Mouse (Mus musculus): Measurements from ENCODE around the gene Ctdspl. TPM values are rescaled to one million over a fixed set of nuclear protein-coding genes. Genes with fewer than 3 reads are reported as not detected.

Gene Ctdspl
- polyA plus RNA-seq, 1 experiment from 2014 or later, result 8.1 TPM

GRCm38 (mm10) chr9:119010156-119010710 is 84.0 kb downstream of the Ctdspl start:
- H3K4me2 ChIP-seq (ENCODE audit: low read length), result no peak overlapping the region
- no peaks in the 10 kb centered on the region for H3K9me3 ChIP-seq (ENCODE audit: control insufficient read depth, low read length)
- H3K9ac ChIP-seq (ENCODE audit: low read depth, low read length), result no peak overlapping the region
- H3K36me3 ChIP-seq (ENCODE audit: control insufficient read depth, insufficient read depth, low read length), result no peaks in the 10 kb centered on the region
- ATAC-seq, result no peak
- no peak overlapping the region for H3K27ac ChIP-seq (ENCODE audit: low read depth, low read length)
- H3K27me3 ChIP-seq (replicated peaks; ENCODE audit: control insufficient read depth, insufficient read depth, low read length), result no peaks in the 10 kb centered on the region
- H3K4me1 ChIP-seq (ENCODE audit: control insufficient read depth, insufficient read depth, low read depth, low read length), result peaks cover 6% of the 10 kb centered on the region; the same call in 1 of the 2 replicates
- WGBS, result 88% methylated on average over 13 of the region's 13 CpGs
- no peak overlapping the region for H3K4me3 ChIP-seq (ENCODE audit: low read length)

- H3K27ac ChIP-seq (ENCODE audit: low read depth, low read length), result no peak overlapping the region
- no peaks in the 10 kb centered on the region for H3K4me1 ChIP-seq (ENCODE audit: control insufficient read depth, insufficient read depth, low read depth, low read length)
- H3K4me2 ChIP-seq (ENCODE audit: low read length), result no peak overlapping the region
- H3K36me3 ChIP-seq (ENCODE audit: control insufficient read depth, insufficient read depth, low read length), result 0 out of 2 replicates have a peak, but pooled peaks cover 2% of the 10 kb centered on the region
- H3K9me3 ChIP-seq (ENCODE audit: control insufficient read depth, low read length), result no peaks in the 10 kb centered on the region
- no peak overlapping the region for H3K9ac ChIP-seq (ENCODE audit: low read depth, low read length)
- 89% methylated on average over 7 of the region's 7 CpGs for WGBS
- ATAC-seq, result no peak
- no peak overlapping the region for H3K4me3 ChIP-seq (ENCODE audit: low read length)
- no peaks in the 10 kb centered on the region for H3K27me3 ChIP-seq (replicated peaks; ENCODE audit: control insufficient read depth, insufficient read depth, low read length)
Measured at GRCm38 (mm10) chr9:119016785-119017507, 90.7 kb downstream of the Ctdspl start.

DNA sequence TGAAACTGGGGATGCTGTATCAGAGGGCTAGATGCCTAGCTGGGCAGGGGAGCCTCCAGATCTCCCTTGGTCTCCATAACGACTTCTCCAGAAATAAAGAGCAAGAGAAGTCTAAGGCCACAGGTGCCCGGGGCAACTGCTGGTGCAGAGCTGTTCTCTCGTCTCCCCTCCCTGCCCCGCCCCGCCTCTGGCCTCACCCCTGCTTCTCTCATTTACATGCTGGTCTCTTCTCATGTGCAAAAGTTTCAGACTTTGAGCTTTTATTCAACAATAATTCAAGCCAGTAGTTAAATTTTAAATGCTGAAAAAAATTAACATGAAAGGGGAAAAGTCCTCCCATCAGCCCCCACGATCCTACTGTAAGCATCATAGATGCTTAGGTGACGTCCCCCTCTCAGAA is 95.5 kb downstream of the Ctdspl start:
- Histone ChIP-seq H3K4me3 (ENCODE audit: low read length) (no peak overlapping the region), H3K4me1 (ENCODE audit: control insufficient read depth, insufficient read depth, low read depth, low read length) (no peaks in the 10 kb centered on the region), H3K9ac (ENCODE audit: low read depth, low read length) (no peak overlapping the region), H3K9me3 (ENCODE audit: control insufficient read depth, low read length) (no peaks in the 10 kb centered on the region), H3K27ac (ENCODE audit: low read depth, low read length) (no peak overlapping the region), H3K36me3 (ENCODE audit: control insufficient read depth, insufficient read depth, low read length) (0 out of 2 replicates have a peak, but pooled peaks cover 2% of the 10 kb centered on the region), H3K27me3 (replicated peaks; ENCODE audit: control insufficient read depth, insufficient read depth, low read length) (no peaks in the 10 kb centered on the region), H3K4me2 (ENCODE audit: low read length) (no peak overlapping the region)
- no peak for ATAC-seq
- 77% methylated on average over 7 of the region's 7 CpGs for WGBS

DNA sequence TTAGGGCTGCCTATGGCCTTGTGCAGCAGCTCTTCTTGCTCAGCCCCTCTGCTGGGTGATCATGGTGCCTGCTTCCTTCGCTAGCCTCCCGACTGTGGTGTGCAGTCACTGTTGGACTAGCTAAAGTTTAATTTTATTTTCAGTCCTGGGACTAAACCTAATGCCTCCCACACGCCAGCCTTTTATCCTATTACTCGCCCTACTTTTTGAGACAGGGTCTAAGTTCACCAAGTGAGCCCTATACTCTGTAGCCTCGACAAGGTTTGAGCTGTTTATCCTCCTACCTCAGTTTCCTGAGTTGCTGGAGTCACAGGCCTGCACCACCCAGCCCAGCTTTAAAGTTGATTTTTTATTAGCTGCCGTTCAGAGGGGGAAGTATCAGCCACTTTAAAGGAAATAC is 99.0 kb downstream of the Ctdspl start:
- Histone ChIP-seq H3K27ac (ENCODE audit: low read depth, low read length) (no peak overlapping the region), H3K9me3 (ENCODE audit: control insufficient read depth, low read length) (no peaks in the 10 kb centered on the region), H3K9ac (ENCODE audit: low read depth, low read length) (no peak overlapping the region), H3K27me3 (replicated peaks; ENCODE audit: control insufficient read depth, insufficient read depth, low read length) (no peaks in the 10 kb centered on the region), H3K36me3 (ENCODE audit: control insufficient read depth, insufficient read depth, low read length) (no peaks in the 10 kb centered on the region; the same call in 1 of the 2 replicates), H3K4me2 (ENCODE audit: low read length) (no peak overlapping the region), H3K4me3 (ENCODE audit: low read length) (no peak overlapping the region), H3K4me1 (ENCODE audit: control insufficient read depth, insufficient read depth, low read depth, low read length) (no peaks in the 10 kb centered on the region)
- no peak for ATAC-seq
- 88% methylated on average over 6 of the region's 6 CpGs for WGBS

GRCm38 (mm10) chr9:119025832-119026331 is 99.6 kb downstream of the Ctdspl start:
- Histone ChIP-seq H3K4me1 (ENCODE audit: control insufficient read depth, insufficient read depth, low read depth, low read length) (no peaks in the 10 kb centered on the region), H3K36me3 (ENCODE audit: control insufficient read depth, insufficient read depth, low read length) (no peaks in the 10 kb centered on the region; the same call in 1 of the 2 replicates), H3K9ac (ENCODE audit: low read depth, low read length) (no peak overlapping the region), H3K27ac (ENCODE audit: low read depth, low read length) (no peak overlapping the region), H3K9me3 (ENCODE audit: control insufficient read depth, low read length) (no peaks in the 10 kb centered on the region), H3K4me2 (ENCODE audit: low read length) (no peak overlapping the region), H3K4me3 (ENCODE audit: low read length) (no peak overlapping the region), H3K27me3 (replicated peaks; ENCODE audit: control insufficient read depth, insufficient read depth, low read length) (no peaks in the 10 kb centered on the region)
- ATAC-seq, result no peak
- WGBS, result 89% methylated on average over 7 of the region's 7 CpGs

- peaks cover 6% of the 10 kb centered on the region for H3K4me1 ChIP-seq (ENCODE audit: control insufficient read depth, insufficient read depth, low read depth, low read length)
- ATAC-seq, result no peak
- no peak overlapping the region for H3K4me2 ChIP-seq (ENCODE audit: low read length)
- no peak overlapping the region for H3K9ac ChIP-seq (ENCODE audit: low read depth, low read length)
- WGBS, result 79% methylated on average over 7 of the region's 7 CpGs
- no peaks in the 10 kb centered on the region; the same call in 1 of the 2 replicates for H3K36me3 ChIP-seq (ENCODE audit: control insufficient read depth, insufficient read depth, low read length)
- no peak overlapping the region for H3K27ac ChIP-seq (ENCODE audit: low read depth, low read length)
- no peaks in the 10 kb centered on the region for H3K27me3 ChIP-seq (replicated peaks; ENCODE audit: control insufficient read depth, insufficient read depth, low read length)
- H3K9me3 ChIP-seq (ENCODE audit: control insufficient read depth, low read length), result no peaks in the 10 kb centered on the region
- no peak overlapping the region for H3K4me3 ChIP-seq (ENCODE audit: low read length)
Measured at GRCm38 (mm10) chr9:119027337-119027736, 101.1 kb downstream of the Ctdspl start.

- H3K36me3 ChIP-seq (ENCODE audit: control insufficient read depth, insufficient read depth, low read length), result no peaks in the 10 kb centered on the region; the same call in 1 of the 2 replicates
- H3K9me3 ChIP-seq (ENCODE audit: control insufficient read depth, low read length), result no peaks in the 10 kb centered on the region
- H3K27me3 ChIP-seq (replicated peaks; ENCODE audit: control insufficient read depth, insufficient read depth, low read length), result no peaks in the 10 kb centered on the region
- WGBS, result 94% methylated on average over 27 of the region's 27 CpGs
- H3K9ac ChIP-seq (ENCODE audit: low read depth, low read length), result no peak overlapping the region
- H3K4me1 ChIP-seq (ENCODE audit: control insufficient read depth, insufficient read depth, low read depth, low read length), result peaks cover 18% of the 10 kb centered on the region
- no peak overlapping the region for H3K4me2 ChIP-seq (ENCODE audit: low read length)
- H3K4me3 ChIP-seq (ENCODE audit: low read length), result no peak overlapping the region
- no peak overlapping the region for H3K27ac ChIP-seq (ENCODE audit: low read depth, low read length)
- no peak for ATAC-seq
Measured at GRCm38 (mm10) chr9:119028226-119029195, 102.3 kb downstream of the Ctdspl start.

GRCm38 (mm10) chr9:119029568-119029967 is 103.3 kb downstream of the Ctdspl start:
- WGBS, result 44% methylated on average over 7 of the region's 7 CpGs
- no peak overlapping the region for H3K27ac ChIP-seq (ENCODE audit: low read depth, low read length)

More at GRCm38 (mm10) chr9:119029568-119029967, 103.3 kb downstream of the Ctdspl start:
- peak; percentile 35; the same call in 1 of the 2 replicates for ATAC-seq
- no peaks in the 10 kb centered on the region; the same call in 1 of the 2 replicates for H3K36me3 ChIP-seq (ENCODE audit: control insufficient read depth, insufficient read depth, low read length)
- H3K4me3 ChIP-seq (ENCODE audit: low read length), result no peak overlapping the region
- no peaks in the 10 kb centered on the region for H3K27me3 ChIP-seq (replicated peaks; ENCODE audit: control insufficient read depth, insufficient read depth, low read length)
- peaks cover 28% of the 10 kb centered on the region for H3K4me1 ChIP-seq (ENCODE audit: control insufficient read depth, insufficient read depth, low read depth, low read length)
- H3K4me2 ChIP-seq (ENCODE audit: low read length), result no peak overlapping the region
- H3K9ac ChIP-seq (ENCODE audit: low read depth, low read length), result no peak overlapping the region
- no peaks in the 10 kb centered on the region for H3K9me3 ChIP-seq (ENCODE audit: control insufficient read depth, low read length)
